Comparison of ENCODE assay signal across 10 mouse cellular contexts in genomic region chr11:90363821-90364497, GRCm38 (mm10). TPM values are rescaled to one million over a fixed set of nuclear protein-coding genes. Genes with fewer than 3 reads are reported as not detected.
A peak's percentile ranks its signal among the peaks of the same experiment; 100 is the strongest.
DNase-seq lines count a peak whose midpoint lies in the region; ATAC-seq and TF ChIP-seq lines count a peak whose summit lies in the region.
"Had no signal": no experiment of that assay in that cellular context is flagged by ENCODE, and none has a peak within 500 bp of the region (broad histone marks: within the 10 kb centered on the region; RNA-seq: fewer than 3 reads in every experiment).

No protein-coding gene starts in this region.

- intact Hi-C loops in heart, postnatal 36 days (cut with DNase I) = loop anchor here (1.0 to 2.0 kb wide), 2 partner anchors 26 to 251 kb away; partner anchors contain the start of gene Hlf

- no peak overlapping the region for H3K4me3 ChIP-seq in intestine, postnatal 0 days (ENCODE audit: low read depth, low read length)
- no peak overlapping the region for H3K4me3 ChIP-seq in liver, embryonic 11.5 days (ENCODE audit: low read depth, low read length)
- H3K4me3 ChIP-seq: limb, embryonic 12.5 days had no signal

- no peak for TF ChIP-seq CTCF in intestine, postnatal 0 days (IDR thresholded peaks at IDR 0.05; ENCODE audit: low read depth)

- H3K9me3 ChIP-seq in intestine, postnatal 0 days (ENCODE audit: control insufficient read depth) = no peaks in the 10 kb centered on the region
- H3K9me3 ChIP-seq in liver, embryonic 11.5 days (ENCODE audit: control insufficient read depth, low read length) = no peaks in the 10 kb centered on the region
- H3K9me3 ChIP-seq: limb, embryonic 12.5 days had no signal

- peak; percentile 94 for ATAC-seq in intestine, postnatal 0 days
- peak; percentile 71 for ATAC-seq in liver, embryonic 11.5 days (replicated peaks; ENCODE audit: low FRiP score)
- ATAC-seq: hindbrain, postnatal 0 days had no signal

- H3K4me1 ChIP-seq in intestine, postnatal 0 days (replicated peaks; ENCODE audit: control insufficient read depth, insufficient read depth, low read length) = peaks cover 7% of the 10 kb centered on the region
- no peaks in the 10 kb centered on the region for H3K4me1 ChIP-seq in liver, embryonic 11.5 days (replicated peaks; ENCODE audit: control insufficient read depth, insufficient read depth, low read length)

- H3K36me3 ChIP-seq in intestine, postnatal 0 days (ENCODE audit: control insufficient read depth, insufficient read depth) = no peaks in the 10 kb centered on the region
- H3K36me3 ChIP-seq in liver, embryonic 11.5 days (ENCODE audit: control insufficient read depth, insufficient read depth, low read length) = no peaks in the 10 kb centered on the region
- H3K36me3 ChIP-seq: limb, embryonic 12.5 days had no signal

- DNase-seq in heart, adult 11 months = peak; percentile 90
- no peak for DNase-seq in heart, postnatal 36 days
- no peak for DNase-seq in liver, embryonic 11.5 days (ENCODE audit: low spot score)
- peak; percentile 79 for DNase-seq in yolk sac, embryonic 10.5 days (ENCODE audit: low spot score)
- no peak for DNase-seq in natural killer cell, adult 2 months (ENCODE audit: low spot score in 2 of 2)
- no peak for DNase-seq in retina, postnatal 1 day

- 67% methylated on average over 10 of the region's 10 CpGs for WGBS in intestine, postnatal 0 days
- 77% methylated on average over 10 of the region's 10 CpGs for WGBS in liver, embryonic 11.5 days

- H3K27me3 ChIP-seq in intestine, postnatal 0 days (replicated peaks; ENCODE audit: control insufficient read depth, insufficient read depth, low read length) = no peaks in the 10 kb centered on the region
- H3K27me3 ChIP-seq in liver, embryonic 11.5 days (replicated peaks; ENCODE audit: control insufficient read depth, insufficient read depth, low read length) = no peaks in the 10 kb centered on the region
- H3K27me3 ChIP-seq: limb, embryonic 12.5 days had no signal

- H3K9ac ChIP-seq in intestine, postnatal 0 days (ENCODE audit: low read depth, low read length) = no peak overlapping the region
- H3K9ac ChIP-seq in liver, embryonic 11.5 days (ENCODE audit: low read depth, low read length) = no peak overlapping the region
- H3K9ac ChIP-seq: limb, embryonic 12.5 days had no signal

- no peak overlapping the region for H3K4me2 ChIP-seq in intestine, postnatal 0 days (replicated peaks; ENCODE audit: low read depth)
- no peak overlapping the region for H3K4me2 ChIP-seq in liver, embryonic 11.5 days
- H3K4me2 ChIP-seq: limb, embryonic 12.5 days; midbrain, embryonic 11.5 days had no signal

- no peak overlapping the region; the same call in 1 of the 2 replicates for H3K27ac ChIP-seq in intestine, postnatal 0 days (ENCODE audit: low read depth, low read length)
- H3K27ac ChIP-seq in liver, embryonic 11.5 days (ENCODE audit: low read depth, low read length) = no peak overlapping the region
- H3K27ac ChIP-seq: hindbrain, postnatal 0 days; limb, embryonic 12.5 days had no signal

RNA-seq across cellular contexts. Expression of gene Hlf, which starts 26.7 kb away (rescaled TPM):
- 10 to 100 TPM; 21.2 to 21.3 TPM for total RNA-seq in heart, postnatal 36 days (2021)
- polyA plus RNA-seq in intestine, postnatal 0 days (2015; fragmentation: Nextera tagmentation; extraction: Ambion mirVana) = 0.81 and 1.0 TPM in 2 replicates
- 6.6 and 6.9 TPM in 2 replicates for polyA plus RNA-seq in liver, embryonic 11.5 days (2014; fragmentation: Nextera tagmentation; extraction: Ambion mirVana)

Comparison
In these comparisons a context has a peak if more than half of its experiments do, and no peak if none do; other contexts are left out.
1. DNase-seq: peak in heart, adult 11 months (single experiment) and yolk sac, embryonic 10.5 days (single experiment); none in heart, postnatal 36 days (0 of 2), liver, embryonic 11.5 days (single experiment), natural killer cell, adult 2 months (0 of 2) and retina, postnatal 1 day (single experiment).